Mouse (Mus musculus) lung, postnatal 0 days (tissue): ENCODE measurements at regions not wholly inside any gene's neighbourhood (a gene's known extent, or its start where the extent isn't known, plus 50 kb on each side); places are given as distances from the start of the nearest gene placed in this dataset.

Experiments
- ATAC-seq: fragments of 200-750 bp; cut with Nextera tagmentation; 2 replicates; pipeline ENCODE4 v1.8.0; 2017; ENCODE audit warnings: moderate library complexity
- DNase-seq: peaks from one replicate; pipeline ENCODE4 v3.0.0-alpha.2; 2016; ENCODE audit warnings: low spot score
- H3K27ac ChIP-seq: fragments of 300-500 bp; sonication (generic); 2 replicates; pipeline ENCODE4 v1.5.1; 2014; ENCODE audit warnings: antibody characterized with exemption, mild to moderate bottlenecking, low read length, mixed read lengths
- H3K27me3 ChIP-seq: fragments of 300-500 bp; sonication (generic); replicated peaks from 2 replicates; pipeline ENCODE4 v1.6.1; 2014; ENCODE audit warnings: low read length, mixed read lengths; ENCODE audit not compliant: insufficient read depth
- H3K36me3 ChIP-seq: fragments of 300-500 bp; sonication (generic); 2 replicates; pipeline ENCODE4 v1.6.1; 2014; ENCODE audit warnings: low read length, mixed read lengths; ENCODE audit not compliant: insufficient read depth
- H3K4me1 ChIP-seq: fragments of 300-500 bp; sonication (generic); 2 replicates; pipeline ENCODE4 v1.6.1; 2014; ENCODE audit warnings: antibody characterized with exemption, low read depth, low read length, mixed read lengths; ENCODE audit not compliant: insufficient read depth
- H3K4me2 ChIP-seq: fragments of 300-500 bp; sonication (generic); replicated peaks from 2 replicates; pipeline ENCODE4 v1.6.1; 2014; ENCODE audit warnings: low read depth, mild to moderate bottlenecking, low read length, moderate library complexity, mixed read lengths
- H3K4me3 ChIP-seq: fragments of 300-500 bp; sonication (generic); 2 replicates; pipeline ENCODE4 v1.5.1; 2014; ENCODE audit warnings: low read depth, low read length
- H3K9ac ChIP-seq: fragments of 300-500 bp; sonication (generic); replicated peaks from 2 replicates; pipeline ENCODE4 v1.6.1; 2014; ENCODE audit warnings: low read depth, mild to moderate bottlenecking
- H3K9me3 ChIP-seq: fragments of 300-500 bp; sonication (generic); 2 replicates; pipeline ENCODE4 v1.6.1; 2016; ENCODE audit warnings: low read length, mixed read lengths
- CTCF ChIP-seq: IDR thresholded peaks from 2 replicates; pipeline ENCODE4 v1.5.1; 2016; ENCODE audit warnings: antibody characterized with exemption, mild to moderate bottlenecking
- EP300 ChIP-seq: IDR thresholded peaks from 2 replicates; pipeline ENCODE4 v1.6.1; 2016; ENCODE audit warnings: antibody characterized with exemption, mild to moderate bottlenecking, control low read depth
- WGBS: fragments of 180-500 bp; shearing (Covaris S2); extraction: QIAGEN DNeasy Blood & Tissue Kit; methylation state at CpG from one replicate; pipeline ENCODE4 v1.1.7; 2014; 5-methylcytosine and 5-hydroxymethylcytosine counted together

- Histone ChIP-seq H3K4me1 (no peaks in the 10 kb centered on the region), H3K9ac (no peak overlapping the region), H3K27ac (no peak overlapping the region), H3K36me3 (no peaks in the 10 kb centered on the region), H3K9me3 (no peaks in the 10 kb centered on the region), H3K4me3 (no peak overlapping the region), H3K4me2 (no peak overlapping the region), H3K27me3 (no peaks in the 10 kb centered on the region)
- no peak for ATAC-seq
- TF ChIP-seq EP300 (no peak), CTCF (no peak)
- no peak for DNase-seq
- 68% methylated on average over 3 of the region's 3 CpGs for WGBS
These were observed 216.4 kb downstream of the Lmx1a start for GRCm38 (mm10) chr1:167905424-167905823.

DNA sequence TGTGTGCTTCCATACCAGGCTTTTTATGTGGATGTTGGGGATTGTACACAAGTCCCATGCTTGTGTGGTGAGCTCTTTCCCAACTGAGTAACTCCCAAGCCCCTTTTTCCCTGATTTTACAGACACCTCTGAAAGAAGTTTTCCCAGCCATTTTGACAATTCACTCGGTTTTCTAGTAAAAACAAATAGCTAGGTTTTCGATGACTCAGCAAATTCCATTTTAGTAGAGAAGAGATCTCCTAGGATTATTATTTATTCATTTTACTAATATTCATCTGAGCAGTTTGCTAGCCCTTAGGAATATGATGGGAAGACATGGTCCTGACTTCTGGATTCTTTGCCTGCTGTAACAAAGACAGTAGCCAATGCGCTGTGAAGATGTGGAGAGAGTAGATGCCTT, 223.0 kb downstream of the Lmx1a start:
- no peak overlapping the region for H3K27ac ChIP-seq
- ATAC-seq: no peak
- no peaks in the 10 kb centered on the region for H3K9me3 ChIP-seq
- H3K27me3 ChIP-seq: no peaks in the 10 kb centered on the region
- WGBS: 73% methylated on average over 3 of the region's 3 CpGs
- H3K9ac ChIP-seq: no peak overlapping the region
- no peaks in the 10 kb centered on the region for H3K36me3 ChIP-seq
- no peak overlapping the region for H3K4me2 ChIP-seq
- TF ChIP-seq EP300 (no peak), CTCF (no peak)
- no peak overlapping the region for H3K4me3 ChIP-seq
- no peaks in the 10 kb centered on the region for H3K4me1 ChIP-seq
- DNase-seq: no peak

DNA sequence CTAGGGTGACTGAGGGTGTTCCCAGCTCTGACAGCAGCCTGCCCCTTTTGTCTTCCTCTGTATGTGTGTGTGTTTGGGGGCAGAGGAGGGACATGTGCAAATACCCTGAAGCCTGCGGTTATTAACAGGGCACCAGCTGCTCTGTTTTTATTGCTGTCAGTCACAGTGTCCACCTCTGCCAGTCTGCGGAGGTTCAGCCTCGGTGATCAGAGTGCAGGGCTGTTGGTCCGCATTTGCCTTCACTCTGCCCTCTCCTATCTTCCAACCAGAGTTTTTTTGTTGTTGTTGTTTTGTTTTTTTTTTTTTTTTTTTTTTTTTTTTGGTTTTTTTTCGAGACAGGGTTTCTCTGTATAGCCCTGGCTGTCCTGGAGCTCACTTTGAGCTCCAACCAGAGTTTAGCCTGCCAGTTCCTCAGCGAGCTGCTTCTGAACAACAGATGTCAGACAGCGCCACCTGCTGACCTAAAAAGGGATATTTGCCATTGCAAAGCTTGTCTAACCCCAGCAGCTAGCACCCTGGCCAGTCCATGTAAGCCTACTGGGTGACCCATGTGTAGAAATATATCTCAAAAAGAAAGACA, 226.0 kb downstream of the Lmx1a start:
- DNase-seq (peak; percentile 69), ATAC-seq (peak; percentile 41)
- TF ChIP-seq CTCF (peak; percentile 78), EP300 (no peak)
- Histone ChIP-seq H3K4me3 (no peak overlapping the region), H3K9me3 (no peaks in the 10 kb centered on the region), H3K4me1 (no peaks in the 10 kb centered on the region), H3K36me3 (no peaks in the 10 kb centered on the region), H3K9ac (no peak overlapping the region), H3K27ac (no peak overlapping the region), H3K4me2 (no peak overlapping the region), H3K27me3 (no peaks in the 10 kb centered on the region)
- WGBS: 33% methylated on average over 7 of the region's 7 CpGs

GRCm38 (mm10) chr1:167915578-167916275, 226.7 kb downstream of the Lmx1a start:
- DNase-seq: no peak
- H3K9ac ChIP-seq: no peak overlapping the region
- H3K4me1 ChIP-seq: no peaks in the 10 kb centered on the region
- no peak overlapping the region for H3K4me3 ChIP-seq
- no peak overlapping the region for H3K27ac ChIP-seq
- no peak overlapping the region for H3K4me2 ChIP-seq
- H3K36me3 ChIP-seq: no peaks in the 10 kb centered on the region
- H3K27me3 ChIP-seq: no peaks in the 10 kb centered on the region
- no peak for ATAC-seq
- H3K9me3 ChIP-seq: no peaks in the 10 kb centered on the region
- WGBS: 47% methylated on average over 6 of the region's 6 CpGs
- TF ChIP-seq CTCF (no peak), EP300 (no peak)

DNA sequence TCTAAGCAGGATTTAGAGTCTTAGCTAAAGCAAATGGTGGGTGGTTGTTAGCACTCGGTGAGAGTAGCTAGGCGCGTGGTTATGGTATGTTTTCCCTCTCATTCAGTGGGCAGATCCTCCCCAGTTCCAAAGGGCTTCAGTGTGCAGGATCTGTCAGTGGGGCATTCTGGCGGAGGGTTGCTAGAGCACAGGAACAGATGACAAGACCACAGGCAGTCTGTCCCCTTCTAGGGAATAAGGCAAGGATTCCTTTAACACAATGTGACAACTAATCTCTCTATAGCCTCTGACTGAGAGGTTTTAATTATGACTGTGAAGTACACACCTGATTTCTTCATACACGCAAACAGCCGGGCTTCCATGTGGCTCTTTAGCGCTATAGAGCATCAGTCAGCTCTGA, 233.9 kb downstream of the Lmx1a start:
- Histone ChIP-seq H3K36me3 (no peaks in the 10 kb centered on the region), H3K9me3 (no peaks in the 10 kb centered on the region), H3K4me1 (no peaks in the 10 kb centered on the region), H3K4me3 (no peak overlapping the region), H3K27ac (no peak overlapping the region), H3K27me3 (no peaks in the 10 kb centered on the region), H3K4me2 (no peak overlapping the region), H3K9ac (no peak overlapping the region)
- DNase-seq (no peak), ATAC-seq (no peak)
- TF ChIP-seq EP300 (no peak), CTCF (no peak)
- 81% methylated on average over 7 of the region's 7 CpGs for WGBS

- Histone ChIP-seq H3K4me3 (no peak overlapping the region), H3K9me3 (no peaks in the 10 kb centered on the region), H3K4me1 (no peaks in the 10 kb centered on the region), H3K27ac (no peak overlapping the region), H3K36me3 (no peaks in the 10 kb centered on the region), H3K27me3 (no peaks in the 10 kb centered on the region), H3K4me2 (no peak overlapping the region), H3K9ac (no peak overlapping the region)
- DNase-seq (no peak), ATAC-seq (no peak)
- 32% methylated on average over 4 of the region's 4 CpGs for WGBS
- TF ChIP-seq EP300 (no peak), CTCF (peak; percentile 43)
These were observed 239.0 kb downstream of the Lmx1a start for GRCm38 (mm10) chr1:167928060-167928467.
